Mouse (Mus musculus) myocyte (in vitro differentiated cells): ENCODE data around the gene Trappc3l. TPM values are rescaled to one million over a fixed set of nuclear protein-coding genes. Genes with fewer than 3 reads are reported as not detected.

Source experiments
- H3K27me3 ChIP-seq: one replicate; pipeline ENCODE4 v1.6.1; 2011; ENCODE audit not compliant: control insufficient read depth, insufficient read depth, insufficient read length
- H3K36me3 ChIP-seq: one replicate; pipeline ENCODE4 v1.6.1; 2011; ENCODE audit not compliant: control insufficient read depth, insufficient read depth
- H3K4me2 ChIP-seq: one replicate; pipeline ENCODE4 v1.6.1; 2011; ENCODE audit warnings: low read depth, control low read depth
- H3K4me3 ChIP-seq: one replicate; pipeline ENCODE4 v1.5.1; 2011; ENCODE audit warnings: mild to moderate bottlenecking, control low read depth, moderate library complexity
- H3K79me2 ChIP-seq: one replicate; pipeline ENCODE4 v1.6.1; 2011; ENCODE audit not compliant: control insufficient read depth, insufficient read depth
- H3ac ChIP-seq: one replicate; pipeline ENCODE4 v1.6.1; 2011; ENCODE audit not compliant: control insufficient read depth, insufficient read length
- CEBPB ChIP-seq: IDR thresholded peaks from 2 replicates; pipeline ENCODE4 v1.6.1; 2011; ENCODE audit warnings: mild to moderate bottlenecking, moderate library complexity; ENCODE audit not compliant: poor library complexity, insufficient read depth, severe bottlenecking
- E2F4 ChIP-seq: IDR thresholded peaks from one replicate; pipeline ENCODE4 v1.6.1; 2011; ENCODE audit warnings: mild to moderate bottlenecking, control low read depth, moderate library complexity; ENCODE audit not compliant: insufficient read depth
- MAX ChIP-seq: IDR thresholded peaks from one replicate; pipeline ENCODE4 v1.6.1; 2011; ENCODE audit warnings: low read depth, mild to moderate bottlenecking, control low read depth
- MYOD1 ChIP-seq, 3 experiments: IDR thresholded peaks; one replicate each; pipeline ENCODE4 v1.6.1; 2011; ENCODE audit warnings: control low read depth in 2 of 3, low read depth in 2 of 3, mild to moderate bottlenecking in 2 of 3, moderate library complexity in 1 of 3; ENCODE audit not compliant: insufficient read length in 2 of 3, control insufficient read depth in 1 of 3
- MYOG ChIP-seq, 3 experiments: IDR thresholded peaks; one replicate each; pipeline ENCODE4 v1.6.1; 2011; ENCODE audit warnings: control low read depth in 2 of 3, low read depth in 2 of 3, mild to moderate bottlenecking in 2 of 3; ENCODE audit not compliant: insufficient read length in 2 of 3, control insufficient read depth in 1 of 3, insufficient read depth in 1 of 3
- POLR2A ChIP-seq: IDR thresholded peaks from one replicate; pipeline ENCODE4 v1.6.1; 2011; ENCODE audit warnings: low read depth, mild to moderate bottlenecking, control low read depth, moderate library complexity; ENCODE audit not compliant: insufficient read length
- POLR2AphosphoS2 ChIP-seq: IDR thresholded peaks from one replicate; pipeline ENCODE4 v1.6.1; 2011; ENCODE audit warnings: low read depth, control low read depth; ENCODE audit not compliant: insufficient read length
- REST ChIP-seq: IDR thresholded peaks from one replicate; pipeline ENCODE4 v1.6.1; 2011; ENCODE audit warnings: mild to moderate bottlenecking, control low read depth, moderate library complexity; ENCODE audit not compliant: insufficient read depth, insufficient read length
- SRF ChIP-seq: IDR thresholded peaks from one replicate; pipeline ENCODE4 v1.6.1; 2011; ENCODE audit warnings: low read depth; ENCODE audit not compliant: control insufficient read depth, insufficient read length
- TCF12 ChIP-seq: IDR thresholded peaks from one replicate; pipeline ENCODE4 v1.6.1; 2011; ENCODE audit warnings: mild to moderate bottlenecking, control low read depth; ENCODE audit not compliant: poor library complexity, insufficient read depth, severe bottlenecking
- TCF3 ChIP-seq: IDR thresholded peaks from one replicate; pipeline ENCODE4 v1.6.1; 2011; ENCODE audit warnings: low read depth, control low read depth; ENCODE audit not compliant: insufficient read length
- USF1 ChIP-seq: IDR thresholded peaks from one replicate; pipeline ENCODE4 v1.6.1; 2011; ENCODE audit warnings: low read depth, mild to moderate bottlenecking, control low read depth, moderate library complexity
- polyA plus RNA-seq: library from polyadenylated mRNA; unstranded; fragments of >200 nt; fragmentation: generic; extraction: Trizol; gene quantifications from one replicate; pipeline ENCODE4 v1.2.1, GENCODE M21; 2012; ENCODE audit warnings: missing spikeins

Gene Trappc3l
- polyA plus RNA-seq, 1 experiment, result not detected

GRCm38 (mm10) chr10:34117770-34118169 is 80.4 kb downstream of the Trappc3l start:
- H3K4me2 ChIP-seq, result no peak overlapping the region
- H3ac ChIP-seq, result no peak overlapping the region
- H3K4me3 ChIP-seq, result no peak overlapping the region
- no peaks in the 10 kb centered on the region for H3K36me3 ChIP-seq
- no peak for TF ChIP-seq SRF
- no peak for TF ChIP-seq MYOD1 (IDR thresholded peaks at IDR 0.05; ENCODE audit: control insufficient read depth in 1 of 3, insufficient read length in 2 of 3, low read depth in 2 of 3)
- TF ChIP-seq E2F4, result no peak
- TF ChIP-seq MYOG (IDR thresholded peaks at IDR 0.05; ENCODE audit: control insufficient read depth in 1 of 3, insufficient read depth in 1 of 3, insufficient read length in 2 of 3, low read depth in 2 of 3), result no peak
- TF ChIP-seq POLR2AphosphoS2, result no peak
- no peak for TF ChIP-seq TCF12
- TF ChIP-seq TCF3, result no peak
- TF ChIP-seq CEBPB, result no peak
- no peak for TF ChIP-seq REST
- TF ChIP-seq USF1, result no peak
- TF ChIP-seq POLR2A, result no peak
- no peak for TF ChIP-seq MAX
- H3K79me2 ChIP-seq, result no peaks in the 10 kb centered on the region
- no peaks in the 10 kb centered on the region for H3K27me3 ChIP-seq

GRCm38 (mm10) chr10:34118421-34118820 is 81.0 kb downstream of the Trappc3l start:
- TF ChIP-seq POLR2A, result no peak
- no peak for TF ChIP-seq TCF3
- TF ChIP-seq E2F4, result no peak
- no peak for TF ChIP-seq USF1
- TF ChIP-seq CEBPB, result no peak
- no peak for TF ChIP-seq POLR2AphosphoS2
- no peak for TF ChIP-seq TCF12
- TF ChIP-seq MYOG (IDR thresholded peaks at IDR 0.05; ENCODE audit: control insufficient read depth in 1 of 3, insufficient read depth in 1 of 3, insufficient read length in 2 of 3, low read depth in 2 of 3), result no peak
- TF ChIP-seq MAX, result no peak
- no peak for TF ChIP-seq REST
- TF ChIP-seq MYOD1 (IDR thresholded peaks at IDR 0.05; ENCODE audit: control insufficient read depth in 1 of 3, insufficient read length in 2 of 3, low read depth in 2 of 3), result no peak
- no peak for TF ChIP-seq SRF
- Histone ChIP-seq H3K4me3 (no peak overlapping the region), H3ac (no peak overlapping the region)

GRCm38 (mm10) chr10:34127392-34128378 is 90.3 kb downstream of the Trappc3l start, which contains the start of gene Calhm6:
Gene Calhm6 (minus strand): TSS chr10:34127984.
- Histone ChIP-seq H3K4me3 (no peak within 1 kb of the TSS), H3K27me3 (no peaks in the 10 kb centered on the region), H3K4me2 (no peak within 1 kb of the TSS), H3ac (no peak within 1 kb of the TSS), H3K79me2 (no peaks in the 10 kb centered on the region), H3K36me3 (no peaks in the 10 kb centered on the region)
- no peak for TF ChIP-seq TCF12
- TF ChIP-seq USF1, result no peak
- TF ChIP-seq MAX, result no peak
- no peak for TF ChIP-seq POLR2AphosphoS2
- TF ChIP-seq REST, result no peak
- TF ChIP-seq MYOG (IDR thresholded peaks at IDR 0.05; ENCODE audit: control insufficient read depth in 1 of 3, insufficient read depth in 1 of 3, insufficient read length in 2 of 3, low read depth in 2 of 3), result no peak
- no peak for TF ChIP-seq CEBPB
- TF ChIP-seq E2F4, result no peak
- TF ChIP-seq TCF3, result no peak
- no peak for TF ChIP-seq POLR2A
- no peak for TF ChIP-seq MYOD1 (IDR thresholded peaks at IDR 0.05; ENCODE audit: control insufficient read depth in 1 of 3, insufficient read length in 2 of 3, low read depth in 2 of 3)
- no peak for TF ChIP-seq SRF

More at GRCm38 (mm10) chr10:34118421-34118820, 81.0 kb downstream of the Trappc3l start:
- no peak overlapping the region for H3K4me2 ChIP-seq
- no peaks in the 10 kb centered on the region for H3K79me2 ChIP-seq
- H3K27me3 ChIP-seq, result no peaks in the 10 kb centered on the region
- H3K36me3 ChIP-seq, result no peaks in the 10 kb centered on the region

- Histone ChIP-seq H3K4me3 (no peak overlapping the region), H3K4me2 (no peak overlapping the region), H3K36me3 (no peaks in the 10 kb centered on the region), H3K79me2 (no peaks in the 10 kb centered on the region), H3ac (no peak overlapping the region), H3K27me3 (no peaks in the 10 kb centered on the region)
- TF ChIP-seq POLR2A (no peak), E2F4 (no peak), MYOG (IDR thresholded peaks at IDR 0.05; ENCODE audit: control insufficient read depth in 1 of 3, insufficient read depth in 1 of 3, insufficient read length in 2 of 3, low read depth in 2 of 3) (no peak), TCF3 (no peak), USF1 (peak; percentile 19), SRF (no peak), TCF12 (no peak)
These were observed 91.0 kb downstream of the Trappc3l start for GRCm38 (mm10) chr10:34128391-34128790.
